23 mouse cellular contexts compared by ENCODE assay signal in genomic region chr9:10657144-10657748, GRCm38 (mm10).
DNase-seq lines count a peak whose midpoint lies in the region; ATAC-seq lines count a peak whose summit lies in the region.
"Had no signal": no experiment of that assay in that cellular context is flagged by ENCODE, and none has a peak within 500 bp of the region (broad histone marks: within the 10 kb centered on the region; RNA-seq: fewer than 3 reads in every experiment).

No protein-coding gene starts in this region.

- H3K27ac ChIP-seq in hindbrain, embryonic 13.5 days, result 0 out of 2 replicates have a peak overlapping the region, but pooled peaks have one; percentile 1
- H3K27ac ChIP-seq in hindbrain, embryonic 16.5 days (ENCODE audit: low read depth, low read length), result no peak overlapping the region
- no peak overlapping the region for H3K27ac ChIP-seq in neural tube, embryonic 12.5 days
- no peak overlapping the region for H3K27ac ChIP-seq in neural tube, embryonic 15.5 days (replicated peaks)
- H3K27ac ChIP-seq: hindbrain, embryonic 10.5 days; lung, embryonic 15.5 days had no signal

- peak; percentile 1 for DNase-seq in embryo, embryonic 11.5 days (ENCODE audit: low read depth, low spot score)
- DNase-seq in embryo, embryonic 10 days (ENCODE audit: low spot score), result no peak
- no peak for DNase-seq in ovary, postnatal 36 days (ENCODE audit: low spot score)
- no peak for DNase-seq in kidney, adult 8-10 months
- DNase-seq: adrenal gland, adult 8-10 months; cerebellum, adult 8-10 months; cerebellum, postnatal 25 days; heart, postnatal 14 days; kidney, adult 18-20 months; kidney, postnatal 10 days; layer of hippocampus, adult 9-11 months; right cerebral cortex, adult 18-20 months; spleen, adult 18-20 months; thymus, postnatal 14 days had no signal

- no peak overlapping the region for H3K9ac ChIP-seq in hindbrain, embryonic 13.5 days
- H3K9ac ChIP-seq in hindbrain, embryonic 16.5 days (ENCODE audit: low read depth, low read length), result no peak overlapping the region
- H3K9ac ChIP-seq in neural tube, embryonic 12.5 days, result no peak overlapping the region
- no peak overlapping the region for H3K9ac ChIP-seq in neural tube, embryonic 15.5 days (replicated peaks)
- H3K9ac ChIP-seq: lung, embryonic 15.5 days had no signal

- H3K4me2 ChIP-seq in hindbrain, embryonic 13.5 days, result no peak overlapping the region
- H3K4me2 ChIP-seq in hindbrain, embryonic 16.5 days (ENCODE audit: low read length), result no peak overlapping the region
- H3K4me2 ChIP-seq in neural tube, embryonic 12.5 days (replicated peaks), result no peak overlapping the region
- no peak overlapping the region for H3K4me2 ChIP-seq in neural tube, embryonic 15.5 days
- H3K4me2 ChIP-seq: liver, embryonic 11.5 days; lung, embryonic 15.5 days had no signal

- H3K36me3 ChIP-seq in hindbrain, embryonic 13.5 days, result no peaks in the 10 kb centered on the region
- H3K36me3 ChIP-seq in hindbrain, embryonic 16.5 days (ENCODE audit: control insufficient read depth, insufficient read depth, low read length), result no peaks in the 10 kb centered on the region
- H3K36me3 ChIP-seq in neural tube, embryonic 12.5 days, result no peaks in the 10 kb centered on the region
- no peaks in the 10 kb centered on the region for H3K36me3 ChIP-seq in neural tube, embryonic 15.5 days
- H3K36me3 ChIP-seq: G1E; hindbrain, embryonic 10.5 days; lung, embryonic 15.5 days had no signal

- H3K27me3 ChIP-seq in hindbrain, embryonic 13.5 days, result no peaks in the 10 kb centered on the region
- no peaks in the 10 kb centered on the region for H3K27me3 ChIP-seq in hindbrain, embryonic 16.5 days (replicated peaks; ENCODE audit: control insufficient read depth, insufficient read depth, low read length)
- no peaks in the 10 kb centered on the region for H3K27me3 ChIP-seq in neural tube, embryonic 12.5 days (replicated peaks)
- no peaks in the 10 kb centered on the region for H3K27me3 ChIP-seq in neural tube, embryonic 15.5 days (replicated peaks)
- H3K27me3 ChIP-seq: lung, embryonic 15.5 days had no signal

- no peaks in the 10 kb centered on the region for H3K9me3 ChIP-seq in hindbrain, embryonic 13.5 days
- no peaks in the 10 kb centered on the region for H3K9me3 ChIP-seq in hindbrain, embryonic 16.5 days (ENCODE audit: control insufficient read depth, low read length)
- H3K9me3 ChIP-seq in neural tube, embryonic 12.5 days, result no peaks in the 10 kb centered on the region
- H3K9me3 ChIP-seq in neural tube, embryonic 15.5 days (replicated peaks), result no peaks in the 10 kb centered on the region
- H3K9me3 ChIP-seq: G1E; hindbrain, embryonic 10.5 days; lung, embryonic 15.5 days had no signal

- no peak; the same call in 1 of the 2 replicates for ATAC-seq in hindbrain, embryonic 13.5 days (ENCODE audit: low FRiP score)
- ATAC-seq in hindbrain, embryonic 16.5 days, result no peak
- peak; percentile 21; the same call in 1 of the 2 replicates for ATAC-seq in neural tube, embryonic 12.5 days (ENCODE audit: low FRiP score, low read depth)
- no peak for ATAC-seq in neural tube, embryonic 15.5 days (ENCODE audit: low FRiP score)

- no peak overlapping the region for H3K4me3 ChIP-seq in hindbrain, embryonic 13.5 days
- H3K4me3 ChIP-seq in hindbrain, embryonic 16.5 days (ENCODE audit: low read length), result no peak overlapping the region
- H3K4me3 ChIP-seq in neural tube, embryonic 12.5 days, result no peak overlapping the region
- H3K4me3 ChIP-seq in neural tube, embryonic 15.5 days (replicated peaks), result no peak overlapping the region
- H3K4me3 ChIP-seq: erythroblast, embryonic 14.5 days; hindbrain, embryonic 10.5 days; lung, embryonic 15.5 days had no signal

- H3K4me1 ChIP-seq in hindbrain, embryonic 13.5 days (replicated peaks), result no peaks in the 10 kb centered on the region
- H3K4me1 ChIP-seq in hindbrain, embryonic 16.5 days (ENCODE audit: control insufficient read depth, insufficient read depth, low read depth, low read length), result no peaks in the 10 kb centered on the region
- H3K4me1 ChIP-seq in neural tube, embryonic 12.5 days, result no peaks in the 10 kb centered on the region
- H3K4me1 ChIP-seq in neural tube, embryonic 15.5 days, result no peaks in the 10 kb centered on the region
- H3K4me1 ChIP-seq: hindbrain, embryonic 10.5 days; lung, embryonic 15.5 days had no signal

- WGBS in hindbrain, embryonic 13.5 days, result 70% methylated on average over 4 of the region's 4 CpGs
- 63% methylated on average over 4 of the region's 4 CpGs for WGBS in hindbrain, embryonic 16.5 days
- 59% methylated on average over 4 of the region's 4 CpGs for WGBS in neural tube, embryonic 12.5 days
- WGBS in neural tube, embryonic 15.5 days, result 38% methylated on average over 4 of the region's 4 CpGs
